Mouse (Mus musculus) lung, embryonic 16.5 days (tissue): ENCODE measurements around the gene Cad. TPM values are rescaled to one million over a fixed set of nuclear protein-coding genes. Genes with fewer than 3 reads are reported as not detected.

Source experiments
- ATAC-seq: fragments of 200-750 bp; cut with Nextera tagmentation; 2 replicates; pipeline ENCODE4 v1.8.0; 2017; ENCODE audit warnings: low read depth, mild to moderate bottlenecking, moderate library complexity
- H3K27ac ChIP-seq: fragments of 300-500 bp; sonication (generic); 2 replicates; pipeline ENCODE4 v1.5.1; 2014; ENCODE audit warnings: mild to moderate bottlenecking, control low read depth, low read length
- H3K27me3 ChIP-seq: fragments of 300-500 bp; sonication (generic); 2 replicates; pipeline ENCODE4 v1.6.1; 2014; ENCODE audit warnings: low read depth, low read length, mixed read lengths; ENCODE audit not compliant: control insufficient read depth, insufficient read depth
- H3K36me3 ChIP-seq: fragments of 300-500 bp; sonication (generic); 2 replicates; pipeline ENCODE4 v1.6.1; 2014; ENCODE audit warnings: low read length; ENCODE audit not compliant: control insufficient read depth, insufficient read depth
- H3K4me1 ChIP-seq: fragments of 300-500 bp; sonication (generic); replicated peaks from 2 replicates; pipeline ENCODE4 v1.6.1; 2014; ENCODE audit warnings: low read length, mixed read lengths; ENCODE audit not compliant: control insufficient read depth, insufficient read depth
- H3K4me2 ChIP-seq: fragments of 300-500 bp; sonication (generic); 2 replicates; pipeline ENCODE4 v1.6.1; 2014; ENCODE audit warnings: low read depth, low read length, control low read depth
- H3K4me3 ChIP-seq: fragments of 300-500 bp; sonication (generic); 2 replicates; pipeline ENCODE4 v1.5.1; 2014; ENCODE audit warnings: mild to moderate bottlenecking, low read length, control low read depth
- H3K9ac ChIP-seq: fragments of 300-500 bp; sonication (generic); 2 replicates; pipeline ENCODE4 v1.6.1; 2014; ENCODE audit warnings: low read length, control low read depth
- H3K9me3 ChIP-seq: fragments of 300-500 bp; sonication (generic); 2 replicates; pipeline ENCODE4 v1.6.1; 2016; ENCODE audit warnings: low read length; ENCODE audit not compliant: control insufficient read depth
- WGBS: fragments of 180-500 bp; shearing (Covaris S2); extraction: QIAGEN DNeasy Blood & Tissue Kit; methylation state at CpG from one replicate; pipeline ENCODE4 v1.1.7; 2014; 5-methylcytosine and 5-hydroxymethylcytosine counted together
- polyA plus RNA-seq: library from polyadenylated mRNA; unstranded; fragments of >200 nt; fragmentation: Nextera tagmentation; extraction: Ambion mirVana; gene quantifications from 2 replicates; pipeline ENCODE4 v1.2.1, GENCODE M21; 2015

Gene Cad
- polyA plus RNA-seq, 1 experiment from 2014 or later = 23.7 TPM

GRCm38 (mm10) chr5:31094100-31094798 lies 39.7 kb downstream of the Cad start:
- peak overlapping the region; percentile 45 for H3K4me2 ChIP-seq
- 3% methylated on average over 29 of the region's 29 CpGs for WGBS
- no peaks in the 10 kb centered on the region for H3K9me3 ChIP-seq
- peak overlapping the region; percentile 29 for H3K4me3 ChIP-seq
- peaks cover 78% of the 10 kb centered on the region for H3K27me3 ChIP-seq
- no peak overlapping the region for H3K27ac ChIP-seq
- H3K9ac ChIP-seq = no peak overlapping the region
- H3K4me1 ChIP-seq = peaks cover 21% of the 10 kb centered on the region
- no peaks in the 10 kb centered on the region for H3K36me3 ChIP-seq
- ATAC-seq = no peak

DNA sequence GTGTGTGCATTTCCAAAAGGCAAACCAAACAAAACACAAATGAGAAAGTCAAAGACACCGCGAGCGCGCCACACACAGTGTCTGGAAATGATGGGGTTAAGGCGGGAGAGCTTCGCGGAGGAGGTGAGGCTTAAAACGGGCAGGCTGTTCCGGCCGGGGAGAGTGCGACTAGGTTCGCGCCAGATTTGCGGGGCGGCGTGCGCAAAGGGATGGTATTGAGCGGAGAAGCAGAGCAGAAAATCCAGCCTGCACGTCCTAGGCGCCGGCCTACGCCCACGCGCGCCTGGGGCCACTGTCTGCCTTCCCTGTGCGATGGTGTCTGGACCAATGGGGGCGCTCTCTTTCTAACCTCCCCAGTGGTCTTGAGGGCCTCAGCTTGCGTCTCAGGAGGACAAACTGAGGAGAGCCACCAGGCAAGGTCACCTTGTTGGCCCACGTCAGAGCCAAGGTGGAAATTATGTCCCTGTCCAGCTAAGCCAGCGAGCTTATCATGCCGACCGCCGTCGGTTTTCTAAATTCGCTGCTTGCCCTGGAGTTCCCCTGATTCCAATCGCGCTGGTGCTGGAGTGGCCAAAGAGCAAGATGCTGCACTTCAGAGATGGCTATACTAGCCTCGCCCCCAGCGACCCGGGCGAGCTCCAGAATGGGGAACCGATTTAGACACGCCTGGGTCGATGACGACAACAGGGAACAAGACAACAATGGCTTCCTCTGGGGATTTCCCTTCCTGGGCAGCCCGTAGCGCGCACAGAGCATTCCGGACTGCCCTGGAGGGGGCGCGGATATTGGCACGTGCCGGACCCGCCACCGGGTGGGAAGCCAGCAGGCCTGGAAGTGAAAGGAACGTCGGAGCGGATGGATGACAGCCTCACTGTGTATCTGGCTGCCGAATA lies 40.5 kb downstream of the Cad start:
- under 1% methylated on average over 59 of the region's 59 CpGs for WGBS
- peak; percentile 77 for ATAC-seq

DNA sequence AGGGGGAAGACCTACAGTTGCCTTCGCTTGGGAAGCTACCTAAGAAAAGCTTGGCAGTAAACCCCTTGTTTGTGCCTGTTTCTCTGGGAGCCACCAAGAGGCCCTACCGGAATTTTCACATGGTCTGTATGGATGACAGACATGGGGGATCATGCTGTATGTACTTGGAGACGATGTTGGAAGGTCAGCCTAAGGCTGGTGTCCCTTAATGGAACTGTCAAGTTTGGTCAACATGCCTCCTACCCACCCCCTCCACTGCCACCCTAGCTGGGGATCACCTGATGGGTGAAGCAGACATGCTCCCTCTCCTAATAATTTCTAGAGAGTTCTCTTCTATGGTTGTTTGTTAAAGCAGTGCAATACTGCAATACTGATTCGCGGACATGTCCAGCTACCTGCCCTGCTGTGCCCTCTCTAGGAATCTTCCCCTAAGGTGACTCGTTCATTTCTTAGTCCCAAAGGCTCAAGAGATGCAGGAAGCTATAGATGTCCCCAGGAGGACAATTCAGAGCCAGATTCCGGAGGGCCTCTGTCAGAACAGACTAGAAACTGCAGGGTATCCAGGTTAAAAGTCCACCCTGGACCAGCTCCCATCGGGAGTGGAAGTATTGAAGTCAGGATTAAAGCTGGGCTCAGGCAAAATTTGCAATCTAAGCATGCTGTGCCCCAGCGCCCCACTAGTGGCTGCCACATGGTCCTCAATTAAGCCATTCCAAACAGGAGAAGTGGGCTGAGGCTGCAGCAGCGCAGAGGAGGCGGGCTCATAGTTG lies 41.3 kb downstream of the Cad start:
- H3K4me1 ChIP-seq = peaks cover 21% of the 10 kb centered on the region

More for the DNA sequence above, 40.5 kb downstream of the Cad start:
- Histone ChIP-seq H3K9ac (peak overlapping the region; percentile 5; the same call in 1 of the 2 replicates), H3K36me3 (no peaks in the 10 kb centered on the region), H3K4me3 (peak overlapping the region; percentile 29), H3K4me2 (peak overlapping the region; percentile 45), H3K9me3 (no peaks in the 10 kb centered on the region), H3K4me1 (peaks cover 21% of the 10 kb centered on the region), H3K27ac (no peak overlapping the region), H3K27me3 (peaks cover 73% of the 10 kb centered on the region)

DNA sequence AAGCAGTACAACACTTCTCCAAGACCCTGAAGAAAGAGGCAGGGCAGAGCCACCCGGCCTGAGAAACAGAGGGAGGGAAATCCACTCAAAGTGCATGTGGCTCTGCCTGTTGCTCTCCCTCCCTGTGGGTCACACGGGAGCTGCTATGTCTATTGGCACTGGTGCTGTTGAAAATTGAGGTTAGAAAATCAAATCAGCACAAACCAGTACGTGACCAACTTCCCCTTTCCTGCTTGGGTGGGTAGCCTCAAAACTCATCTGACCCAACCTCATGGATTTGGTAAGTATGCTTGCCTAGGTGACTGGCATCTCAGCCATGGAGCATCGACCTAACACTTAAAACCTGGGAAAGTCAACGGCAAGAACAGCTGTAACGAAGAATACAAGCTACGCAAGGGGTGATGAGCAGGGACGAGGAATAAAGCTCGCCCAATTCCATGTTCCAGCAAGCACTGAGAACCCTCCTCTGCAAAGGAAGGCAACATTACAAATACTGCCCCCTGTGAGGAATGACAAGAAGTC lies 51.3 kb downstream of the Cad start, which contains the start of gene Dnajc5g:
Gene Dnajc5g, plus strand, starts transcription at position 472 of the 522 bp plus-strand sequence.
- Histone ChIP-seq H3K4me1 (no peaks in the 10 kb centered on the region), H3K4me3 (no peak within 1 kb of the TSS), H3K9ac (no peak within 1 kb of the TSS), H3K27ac (no peak within 1 kb of the TSS), H3K9me3 (no peaks in the 10 kb centered on the region), H3K36me3 (no peaks in the 10 kb centered on the region), H3K4me2 (no peak within 1 kb of the TSS), H3K27me3 (no peaks in the 10 kb centered on the region; the same call in 1 of the 2 replicates)
- 77% methylated on average over 9 of the region's 9 CpGs for WGBS
- no peak for ATAC-seq

More for the DNA sequence above, 41.3 kb downstream of the Cad start:
- no peak overlapping the region for H3K27ac ChIP-seq
- H3K27me3 ChIP-seq = peaks cover 65% of the 10 kb centered on the region
- H3K9me3 ChIP-seq = no peaks in the 10 kb centered on the region
- peak overlapping the region; percentile 5; the same call in 1 of the 2 replicates for H3K9ac ChIP-seq
- peak overlapping the region; percentile 29 for H3K4me3 ChIP-seq
- H3K36me3 ChIP-seq = no peaks in the 10 kb centered on the region
- WGBS = 31% methylated on average over 11 of the region's 11 CpGs
- H3K4me2 ChIP-seq = peak overlapping the region; percentile 45
- no peak for ATAC-seq

- H3K9ac ChIP-seq = no peak within 1 kb of the TSS
- H3K27me3 ChIP-seq = no peaks in the 10 kb centered on the region; the same call in 1 of the 2 replicates
- H3K4me1 ChIP-seq = no peaks in the 10 kb centered on the region
- H3K9me3 ChIP-seq = no peaks in the 10 kb centered on the region
- 88% methylated on average over 18 of the region's 18 CpGs for WGBS
- no peaks in the 10 kb centered on the region for H3K36me3 ChIP-seq
- no peak within 1 kb of the TSS for H3K4me2 ChIP-seq
- ATAC-seq = no peak
- no peak within 1 kb of the TSS for H3K4me3 ChIP-seq
- H3K27ac ChIP-seq = no peak within 1 kb of the TSS
Observed at GRCm38 (mm10) chr5:31108000-31108490, 53.5 kb downstream of the Cad start, which contains the start of gene Slc30a3. TSS of gene Slc30a3 (minus strand) at chr5:31108237.

DNA sequence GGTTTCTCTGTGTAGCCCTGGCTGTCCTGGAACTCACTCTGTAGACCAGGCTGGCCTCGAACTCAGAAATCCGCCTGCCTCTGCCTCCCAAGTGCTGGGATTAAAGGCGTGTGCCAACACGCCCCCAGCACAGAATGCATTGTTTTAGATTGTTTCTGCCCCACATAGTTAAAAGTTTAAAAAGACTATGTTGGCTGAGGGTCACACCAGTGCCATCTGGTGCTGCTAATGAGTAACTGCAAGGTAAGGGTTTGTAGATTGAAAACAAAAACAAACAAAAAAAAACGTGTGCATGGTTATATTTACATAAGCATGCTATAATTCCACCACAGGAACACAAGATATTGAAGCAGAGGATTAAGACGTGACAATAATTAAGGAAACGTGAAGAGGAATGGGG lies 56.2 kb downstream of the Cad start:
- no peak overlapping the region for H3K4me3 ChIP-seq
- no peak overlapping the region for H3K9ac ChIP-seq
- no peak for ATAC-seq
- peaks cover 4% of the 10 kb centered on the region; the same call in 1 of the 2 replicates for H3K27me3 ChIP-seq
- no peaks in the 10 kb centered on the region for H3K9me3 ChIP-seq
- no peaks in the 10 kb centered on the region for H3K36me3 ChIP-seq
- H3K4me1 ChIP-seq = no peaks in the 10 kb centered on the region
- 34% methylated on average over 7 of the region's 7 CpGs for WGBS
- H3K4me2 ChIP-seq = no peak overlapping the region
- H3K27ac ChIP-seq = no peak overlapping the region

DNA sequence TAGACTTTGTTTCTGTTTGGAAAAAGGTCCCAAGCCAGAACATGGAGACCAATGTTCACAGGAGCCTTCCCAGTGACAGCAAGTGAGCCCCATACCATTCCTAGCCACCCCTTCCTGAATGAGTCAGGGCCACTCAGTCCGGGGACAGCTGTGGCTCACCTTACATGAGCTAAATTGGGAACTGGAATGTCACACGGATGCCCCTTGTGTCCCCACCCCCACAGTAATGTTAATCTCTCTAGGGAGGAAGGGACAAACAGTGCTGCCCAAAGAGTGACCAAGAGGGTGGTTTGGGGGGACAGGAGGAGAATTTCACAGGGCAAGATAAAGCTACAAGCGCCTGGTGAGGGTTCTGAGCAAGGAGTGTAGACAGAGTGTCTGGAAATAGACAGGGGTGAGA lies 61.8 kb downstream of the Cad start, which contains the start of gene Trim54:
Gene Trim54, plus strand, starts transcription at position 359 of the 400 bp plus-strand sequence.
- no peaks in the 10 kb centered on the region for H3K36me3 ChIP-seq
- H3K9ac ChIP-seq = no peak within 1 kb of the TSS
- peaks cover 4% of the 10 kb centered on the region; the same call in 1 of the 2 replicates for H3K27me3 ChIP-seq
- 16% methylated on average over 3 of the region's 3 CpGs for WGBS
- H3K4me2 ChIP-seq = no peak within 1 kb of the TSS
- H3K27ac ChIP-seq = no peak within 1 kb of the TSS
- no peak for ATAC-seq
- no peaks in the 10 kb centered on the region for H3K9me3 ChIP-seq
- no peak within 1 kb of the TSS for H3K4me3 ChIP-seq
- no peaks in the 10 kb centered on the region for H3K4me1 ChIP-seq

DNA sequence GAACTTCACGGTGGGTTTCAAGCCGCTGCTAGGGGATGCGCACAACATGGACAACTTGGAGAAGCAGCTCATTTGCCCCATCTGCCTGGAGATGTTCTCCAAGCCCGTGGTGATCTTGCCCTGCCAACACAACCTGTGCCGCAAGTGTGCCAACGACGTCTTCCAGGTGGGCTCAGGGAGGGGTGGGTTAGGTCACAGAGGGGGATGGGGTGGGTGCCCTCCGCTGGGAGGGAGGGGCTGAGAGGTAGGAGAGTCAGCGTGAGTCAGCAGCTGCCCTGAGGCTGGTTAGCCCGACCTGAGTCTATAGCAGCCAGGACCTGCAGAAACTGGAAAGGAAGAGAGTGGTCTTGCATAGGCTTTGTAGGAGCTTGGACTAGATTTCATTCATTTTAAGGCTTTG lies 62.3 kb downstream of the Cad start:
- no peaks in the 10 kb centered on the region for H3K4me1 ChIP-seq
- ATAC-seq = no peak
- H3K4me2 ChIP-seq = no peak overlapping the region
- H3K9ac ChIP-seq = no peak overlapping the region
- H3K27me3 ChIP-seq = peaks cover 4% of the 10 kb centered on the region; the same call in 1 of the 2 replicates
- no peak overlapping the region for H3K4me3 ChIP-seq
- H3K36me3 ChIP-seq = no peaks in the 10 kb centered on the region
- H3K27ac ChIP-seq = no peak overlapping the region
- WGBS = 19% methylated on average over 10 of the region's 10 CpGs
- no peaks in the 10 kb centered on the region for H3K9me3 ChIP-seq
